Mouse (Mus musculus): ENCODE data around the gene Pgf.

- TF ChIP-seq CTCF (IDR thresholded peaks at IDR 0.05; ENCODE audit: extremely low read depth, insufficient read depth, insufficient read length, insufficient replicate concordance) (no peak), POLR2A (IDR thresholded peaks at IDR 0.05; ENCODE audit: low read depth, low read length) (no peak)
Measured at GRCm38 (mm10) chr12:85177740-85178239, at the start of gene Pgf.
